ENCODE assay signal across 27 mouse cellular contexts in genomic region chr5:43261814-43262213, GRCm38 (mm10). TPM values are rescaled to one million over a fixed set of nuclear protein-coding genes. Genes with fewer than 3 reads are reported as not detected.
DNase-seq lines count a peak whose midpoint lies in the region; ATAC-seq and TF ChIP-seq lines count a peak whose summit lies in the region.
"Had no signal": no experiment of that assay in that cellular context is flagged by ENCODE, and none has a peak within 500 bp of the region (broad histone marks: within the 10 kb centered on the region; RNA-seq: fewer than 3 reads in every experiment).

No protein-coding gene starts in this region.

- no peak overlapping the region for H3ac ChIP-seq in myocyte (ENCODE audit: control insufficient read depth, insufficient read length)

- H3K4me1 ChIP-seq in cerebellum, adult 2 months (ENCODE audit: control insufficient read depth, insufficient read depth, low read length), result peaks cover 21% of the 10 kb centered on the region
- no peaks in the 10 kb centered on the region for H3K4me1 ChIP-seq in midbrain, embryonic 11.5 days (ENCODE audit: control insufficient read depth, insufficient read depth, low read length)
- H3K4me1 ChIP-seq in midbrain, postnatal 0 days (ENCODE audit: insufficient read depth, low read length), result 0 out of 2 replicates have a peak, but pooled peaks cover 2% of the 10 kb centered on the region
- H3K4me1 ChIP-seq: embryonic facial prominence, embryonic 12.5 days; embryonic facial prominence, embryonic 15.5 days; hindbrain, embryonic 10.5 days; intestine, embryonic 15.5 days had no signal

- H3K4me2 ChIP-seq in midbrain, embryonic 11.5 days, result no peak overlapping the region
- H3K4me2 ChIP-seq in midbrain, postnatal 0 days (ENCODE audit: low read depth, low read length, poor library complexity, severe bottlenecking), result no peak overlapping the region
- H3K4me2 ChIP-seq in myocyte (ENCODE audit: low read depth), result peak overlapping the region; percentile 2
- H3K4me2 ChIP-seq: embryonic facial prominence, embryonic 12.5 days; embryonic facial prominence, embryonic 15.5 days; heart, embryonic 12.5 days; heart, embryonic 15.5 days; hindbrain, embryonic 13.5 days; intestine, embryonic 15.5 days had no signal

- no peak overlapping the region for H3K4me3 ChIP-seq in cerebellum, adult 2 months (replicated peaks; ENCODE audit: insufficient read depth, low read depth, low read length)
- H3K4me3 ChIP-seq in gastrocnemius, adult 2 months, result no peak overlapping the region
- H3K4me3 ChIP-seq in midbrain, embryonic 11.5 days (ENCODE audit: low read depth, low read length), result no peak overlapping the region
- H3K4me3 ChIP-seq in midbrain, postnatal 0 days (ENCODE audit: low read depth, low read length), result no peak overlapping the region
- H3K4me3 ChIP-seq in myocyte, result no peak overlapping the region
- H3K4me3 ChIP-seq: embryonic facial prominence, embryonic 12.5 days; embryonic facial prominence, embryonic 15.5 days; heart, embryonic 12.5 days; heart, embryonic 15.5 days; hindbrain, embryonic 10.5 days; hindbrain, embryonic 13.5 days; intestine, embryonic 15.5 days had no signal

- WGBS in cerebellum, adult 2 months, result 25% methylated on average over 6 of the region's 6 CpGs
- 78% methylated on average over 6 of the region's 6 CpGs for WGBS in midbrain, embryonic 11.5 days
- WGBS in midbrain, postnatal 0 days, result 65% methylated on average over 6 of the region's 6 CpGs

- H3K27ac ChIP-seq in cerebellum, adult 2 months (ENCODE audit: insufficient read depth, low read length), result peak overlapping the region; percentile 80; the same call in 1 of the 2 replicates
- H3K27ac ChIP-seq in gastrocnemius, adult 2 months, result peak overlapping the region; percentile 66; the same call in 1 of the 2 replicates
- no peak overlapping the region for H3K27ac ChIP-seq in midbrain, embryonic 11.5 days (ENCODE audit: low read depth, low read length)
- H3K27ac ChIP-seq in midbrain, postnatal 0 days (ENCODE audit: low read depth, low read length), result no peak overlapping the region
- H3K27ac ChIP-seq: embryonic facial prominence, embryonic 12.5 days; embryonic facial prominence, embryonic 15.5 days; heart, embryonic 15.5 days; hindbrain, embryonic 10.5 days; hindbrain, embryonic 13.5 days; intestine, embryonic 15.5 days had no signal

- DNase-seq in cerebellum, adult 2 months, result no peak
- DNase-seq in cerebellum, adult 8-10 months, result no peak
- no peak for DNase-seq in gastrocnemius, adult 2 months
- no peak for DNase-seq in gastrocnemius, adult 8-10 months (ENCODE audit: low spot score in 2 of 2)
- DNase-seq in midbrain, embryonic 11.5 days (ENCODE audit: low spot score, missing footprints), result peak; percentile 60
- DNase-seq in midbrain, postnatal 0 days (ENCODE audit: low spot score), result no peak
- no peak for DNase-seq in adrenal gland, adult 8-10 months
- DNase-seq: adrenal gland, postnatal 14 days; cerebellum, adult 18-20 months; cerebellum, postnatal 14 days; forebrain, postnatal 0 days; gastrocnemius, postnatal 25 days; heart, adult 18-20 months; heart, postnatal 10 days; heart, postnatal 36 days; kidney, adult 11 months had no signal

- H3K9me3 ChIP-seq in midbrain, embryonic 11.5 days (ENCODE audit: control insufficient read depth, low read length), result no peaks in the 10 kb centered on the region
- no peaks in the 10 kb centered on the region for H3K9me3 ChIP-seq in midbrain, postnatal 0 days (ENCODE audit: low read length)
- H3K9me3 ChIP-seq: embryonic facial prominence, embryonic 12.5 days; embryonic facial prominence, embryonic 15.5 days; heart, embryonic 12.5 days; heart, embryonic 15.5 days; hindbrain, embryonic 10.5 days; hindbrain, embryonic 13.5 days; intestine, embryonic 15.5 days had no signal

- H3K27me3 ChIP-seq in cerebellum, adult 2 months (ENCODE audit: control insufficient read depth, insufficient read depth, low read length), result no peaks in the 10 kb centered on the region
- H3K27me3 ChIP-seq in midbrain, embryonic 11.5 days (ENCODE audit: control insufficient read depth, insufficient read depth, low read length), result no peaks in the 10 kb centered on the region
- H3K27me3 ChIP-seq in midbrain, postnatal 0 days (ENCODE audit: insufficient read depth, low read length), result no peaks in the 10 kb centered on the region
- no peaks in the 10 kb centered on the region for H3K27me3 ChIP-seq in myocyte (ENCODE audit: control insufficient read depth, insufficient read depth, insufficient read length)
- H3K27me3 ChIP-seq: embryonic facial prominence, embryonic 12.5 days; embryonic facial prominence, embryonic 15.5 days; heart, embryonic 12.5 days; heart, embryonic 15.5 days; hindbrain, embryonic 13.5 days; intestine, embryonic 15.5 days had no signal

- TF ChIP-seq CTCF in cerebellum, adult 2 months (IDR thresholded peaks at IDR 0.05; ENCODE audit: borderline replicate concordance, insufficient read depth, low read depth, low read length), result no peak
- TF ChIP-seq CTCF in gastrocnemius, adult 2 months (IDR thresholded peaks at IDR 0.05), result no peak
- TF ChIP-seq CTCF in midbrain, postnatal 0 days (IDR thresholded peaks at IDR 0.05), result no peak

- no peak for ATAC-seq in midbrain, embryonic 11.5 days (ENCODE audit: low FRiP score)
- ATAC-seq in midbrain, postnatal 0 days (ENCODE audit: low FRiP score), result no peak
- ATAC-seq: activated CD4-positive, CD25-positive, alpha-beta regulatory T cell, adult 4 months; forebrain, embryonic 14.5 days; forebrain, postnatal 0 days; hindbrain, embryonic 16.5 days; intestine, embryonic 15.5 days had no signal

- no peak for TF ChIP-seq POLR2A in cerebellum, adult 2 months (IDR thresholded peaks at IDR 0.05; ENCODE audit: borderline replicate concordance, insufficient read depth, low read length)
- TF ChIP-seq POLR2A in myocyte (IDR thresholded peaks at IDR 0.05; ENCODE audit: insufficient read length, low read depth), result no peak

- intact Hi-C loops in gastrocnemius, adult 2 months (cut with DNase I), result no loop called here

- no peaks in the 10 kb centered on the region for H3K79me2 ChIP-seq in myocyte (ENCODE audit: control insufficient read depth, insufficient read depth)

- no peak overlapping the region for H3K9ac ChIP-seq in midbrain, embryonic 11.5 days (ENCODE audit: low read length)
- H3K9ac ChIP-seq in midbrain, postnatal 0 days (replicated peaks; ENCODE audit: low read length, poor library complexity, severe bottlenecking), result no peak overlapping the region
- H3K9ac ChIP-seq: embryonic facial prominence, embryonic 12.5 days; embryonic facial prominence, embryonic 15.5 days; forebrain, postnatal 0 days; heart, embryonic 12.5 days; heart, embryonic 15.5 days; hindbrain, embryonic 13.5 days; intestine, embryonic 15.5 days had no signal

- no peaks in the 10 kb centered on the region for H3K36me3 ChIP-seq in midbrain, embryonic 11.5 days (ENCODE audit: control insufficient read depth, insufficient read depth, low read length)
- H3K36me3 ChIP-seq in midbrain, postnatal 0 days (ENCODE audit: insufficient read depth, low read length), result peaks cover 6% of the 10 kb centered on the region
- H3K36me3 ChIP-seq in myocyte (ENCODE audit: control insufficient read depth, insufficient read depth), result no peaks in the 10 kb centered on the region
- H3K36me3 ChIP-seq: embryonic facial prominence, embryonic 12.5 days; embryonic facial prominence, embryonic 15.5 days; heart, embryonic 15.5 days; hindbrain, embryonic 10.5 days; intestine, embryonic 15.5 days had no signal

TF ChIP-seq in myocyte, 11 proteins besides CTCF, POLR2A, EP300 and RAD21:
- no peak for TF ChIP-seq TCF12 (IDR thresholded peaks at IDR 0.05; ENCODE audit: insufficient read depth, poor library complexity, severe bottlenecking)
- TF ChIP-seq CEBPB (IDR thresholded peaks at IDR 0.05; ENCODE audit: insufficient read depth, poor library complexity, severe bottlenecking), result no peak
- no peak for TF ChIP-seq REST (IDR thresholded peaks at IDR 0.05; ENCODE audit: insufficient read depth, insufficient read length)
- TF ChIP-seq POLR2AphosphoS2 (IDR thresholded peaks at IDR 0.05; ENCODE audit: insufficient read length, low read depth), result no peak
- TF ChIP-seq MYOD1 (IDR thresholded peaks at IDR 0.05; ENCODE audit: control insufficient read depth in 1 of 3, insufficient read length in 2 of 3, low read depth in 2 of 3), result no peak
- TF ChIP-seq E2F4 (IDR thresholded peaks at IDR 0.05; ENCODE audit: insufficient read depth), result no peak
- TF ChIP-seq MAX (IDR thresholded peaks at IDR 0.05; ENCODE audit: low read depth), result no peak
- TF ChIP-seq TCF3 (IDR thresholded peaks at IDR 0.05; ENCODE audit: insufficient read length, low read depth), result no peak
- no peak for TF ChIP-seq USF1 (IDR thresholded peaks at IDR 0.05; ENCODE audit: low read depth)
- no peak for TF ChIP-seq MYOG (IDR thresholded peaks at IDR 0.05; ENCODE audit: control insufficient read depth in 1 of 3, insufficient read depth in 1 of 3, insufficient read length in 2 of 3, low read depth in 2 of 3)
- no peak for TF ChIP-seq SRF (IDR thresholded peaks at IDR 0.05; ENCODE audit: control insufficient read depth, insufficient read length, low read depth)

RNA-seq across cellular contexts. Expression of gene Cpeb2, which starts 28.8 kb away (rescaled TPM):
- polyA plus RNA-seq in cerebellum, adult 2 months (2012; rRNA removed), result 31.1 and 31.8 TPM in 2 replicates
- 10 to 100 TPM; 16.2 to 21.7 TPM for total RNA-seq in gastrocnemius, adult 2 months (2021)
- total RNA-seq in gastrocnemius, adult 8-10 months (2022), result 10 to 100 TPM; 19.5 to 44.6 (median 31.0) TPM
- 5.0 and 6.4 TPM in 2 replicates for polyA plus RNA-seq in midbrain, embryonic 11.5 days (2014; fragmentation: Nextera tagmentation; extraction: Ambion mirVana)
- total RNA-seq in midbrain, postnatal 0 days (2014; rRNA removed), result 29.5 and 42.2 TPM in 2 replicates
- 12.9 and 15.3 TPM in 2 replicates for polyA plus RNA-seq in midbrain, postnatal 0 days (2015; fragmentation: Nextera tagmentation; extraction: Ambion mirVana)
- 3.4 TPM for polyA plus RNA-seq in myocyte (2012; fragmentation: generic; extraction: Trizol)
- total RNA-seq in adrenal gland, adult 8-10 months (2022), result 10 to 100 TPM; 30.0 to 45.8 (median 34.7) TPM

Comparison
In these comparisons a context has a peak if more than half of its experiments do, and no peak if none do; other contexts are left out.
1. H3K27ac ChIP-seq: peak in cerebellum, adult 2 months (single experiment) and gastrocnemius, adult 2 months (single experiment); none in midbrain, embryonic 11.5 days (single experiment) and midbrain, postnatal 0 days (single experiment).